Mouse (Mus musculus) heart, adult 2 months (tissue): ENCODE measurements around the gene Dglucy.

Experiments used
- CTCF ChIP-seq: fragments of 200-600 bp; IDR thresholded peaks from 2 replicates; pipeline ENCODE4 v1.8.1; 2022; ENCODE audit warnings: antibody characterized with exemption, mild to moderate bottlenecking, moderate library complexity
- POLR2A ChIP-seq: fragments of 200-500 bp; IDR thresholded peaks from 2 replicates; pipeline ENCODE4 v1.6.1; 2011; ENCODE audit warnings: mild to moderate bottlenecking, low read depth, low read length, control low read depth; ENCODE audit not compliant: insufficient read depth

DNA sequence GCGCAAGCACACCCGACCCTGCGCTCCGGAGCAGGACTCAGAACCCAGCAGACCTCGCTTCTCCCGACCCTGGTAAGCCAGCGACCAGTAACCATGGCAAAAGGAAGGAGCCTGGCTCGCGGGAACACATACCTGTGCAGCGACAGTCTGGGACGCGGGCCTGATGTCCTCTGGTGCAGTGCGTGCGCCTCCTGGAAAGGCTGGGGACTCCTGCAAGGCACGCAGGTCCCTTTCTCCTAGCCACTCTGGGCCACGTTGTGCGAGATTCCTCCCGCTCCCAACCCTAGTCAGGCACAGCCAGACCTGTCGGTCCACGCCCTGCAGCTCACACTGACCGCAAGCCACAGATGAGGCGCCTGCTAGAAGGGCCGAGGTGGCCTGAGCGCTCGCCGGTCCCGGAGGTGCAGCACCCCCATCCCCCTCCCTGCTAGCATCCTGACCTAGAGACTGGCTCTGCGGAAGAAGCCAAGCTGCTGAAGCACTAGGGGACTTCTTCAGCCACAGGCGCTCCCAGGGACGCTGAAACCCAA lies 120.3 kb downstream of the Dglucy start:
- TF ChIP-seq POLR2A (no peak), CTCF (no peak)
